Mouse (Mus musculus) gastrocnemius, postnatal 36 days (tissue): ENCODE data around the gene Ninj2. TPM values are rescaled to one million over a fixed set of nuclear protein-coding genes. Genes with fewer than 3 reads are reported as not detected.

ENCODE experiments used
- DNase-seq, 2 experiments: peaks; one replicate each; pipeline ENCODE4 v3.0.0; 2022
- intact Hi-C: fragments of 180-260 bp; cut with DNase I; formaldehyde crosslinking; loops from one replicate; pipeline ENCODE4 v1.15.1; 2025
- total RNA-seq, 2 experiments: library from RNA; stranded (reverse); gene quantifications; 2 replicates each; pipeline ENCODE4 v1.2.3; 2021

Ninj2 gene
- total RNA-seq, 2 experiments from 2014 or later = not detected

DNA sequence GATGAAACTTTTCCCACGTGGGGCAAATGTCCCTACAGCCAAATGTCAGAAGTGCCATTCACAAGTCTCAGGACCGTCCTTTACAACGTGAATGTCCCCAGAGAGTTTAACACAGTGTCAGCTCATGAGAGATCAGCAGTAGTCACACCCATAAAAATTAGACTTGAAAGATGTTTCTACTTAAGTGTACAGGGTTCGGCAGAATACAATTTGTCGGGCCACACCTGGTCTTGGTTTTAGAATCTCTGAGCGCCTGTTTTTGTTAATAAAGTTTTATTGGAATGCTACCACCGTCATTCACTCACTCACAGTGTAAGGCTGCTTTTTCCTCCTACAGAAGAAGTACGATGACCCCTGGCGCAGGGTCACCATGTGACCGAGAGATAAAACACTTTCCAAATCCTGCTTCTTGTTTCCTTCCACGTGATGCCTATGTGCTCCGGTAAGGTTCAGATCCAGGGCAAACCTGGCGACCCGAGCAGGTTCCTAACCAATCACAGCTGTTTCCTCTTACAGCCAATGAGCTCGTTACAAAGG lies 2.4 kb upstream of the Ninj2 start:
- DNase-seq = no peak
- intact Hi-C loops = no loop called here

DNA sequence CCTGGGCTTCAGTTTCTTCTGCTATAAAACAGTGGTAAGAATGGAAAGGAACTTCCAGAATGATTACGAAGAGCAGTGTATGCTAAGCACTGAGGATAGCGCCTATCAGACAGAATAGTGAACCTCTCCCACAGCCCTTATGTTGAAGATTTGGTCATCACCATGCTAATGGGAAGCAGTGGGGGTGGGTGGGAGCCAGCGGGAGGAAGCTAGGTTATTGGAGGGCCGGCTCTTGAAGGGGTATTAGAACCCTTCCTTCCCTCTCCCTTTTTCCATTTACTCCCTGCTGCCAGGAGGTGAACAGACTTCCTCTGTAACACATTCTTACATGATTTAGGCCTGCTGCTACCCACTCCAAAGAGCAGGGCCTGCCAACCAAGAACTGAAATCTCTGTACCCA lies 1.2 kb upstream of the Ninj2 start:
- intact Hi-C loops = no loop called here
- no peak for DNase-seq

DNA sequence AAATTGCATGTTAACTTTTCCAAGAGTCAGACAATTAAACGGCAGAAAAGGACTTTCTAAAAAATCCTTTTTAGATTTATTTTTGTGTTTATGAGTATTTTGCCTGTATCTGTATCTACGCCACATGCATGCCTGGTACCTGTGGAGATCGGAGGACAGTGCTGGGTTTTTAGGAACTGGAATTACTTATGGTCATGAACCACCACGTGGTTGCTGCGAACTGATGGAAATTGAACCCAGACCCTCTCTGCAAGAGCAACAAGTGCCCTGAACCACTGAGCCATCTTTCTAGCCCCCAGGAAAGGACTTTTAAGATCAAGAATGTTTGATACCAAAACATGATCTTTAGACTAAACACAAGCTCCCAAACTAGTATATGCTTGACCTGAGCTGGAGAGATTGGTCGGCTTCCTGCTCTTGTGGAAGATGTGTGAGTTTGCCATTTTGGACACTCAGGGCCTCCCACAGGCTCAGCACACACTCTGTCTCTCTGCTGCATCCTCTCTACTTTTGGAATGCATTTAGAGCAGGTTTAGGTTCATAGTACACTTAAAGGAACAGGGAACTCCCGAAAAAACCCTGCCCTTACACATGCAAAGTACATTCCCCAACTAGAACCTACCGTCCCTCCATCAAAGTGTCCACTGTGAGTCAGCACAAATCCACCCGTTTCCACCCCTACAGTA lies 1.1 kb downstream of the Ninj2 start:
- intact Hi-C loops = no loop called here
- DNase-seq = no peak

DNA sequence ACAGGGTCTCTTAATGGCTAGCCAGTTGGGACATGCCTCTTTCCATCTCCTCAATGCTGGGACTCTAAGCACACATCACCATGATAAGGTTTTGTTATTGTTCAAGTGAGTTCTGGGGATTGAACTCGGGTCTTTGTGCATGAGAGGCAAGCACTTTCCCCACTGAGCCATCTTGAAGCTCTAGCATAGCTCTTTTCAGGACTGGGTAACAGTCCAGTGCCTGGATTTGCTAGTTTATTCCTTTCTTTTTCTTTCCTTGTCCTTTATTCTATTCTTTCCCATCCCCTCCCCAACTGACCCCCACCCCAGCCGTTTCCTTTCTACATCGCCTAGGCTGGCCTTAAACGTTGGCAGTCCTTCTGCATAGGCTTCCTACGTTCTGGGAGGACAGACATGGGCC lies 1.9 kb downstream of the Ninj2 start:
- no peak for DNase-seq
- intact Hi-C loops = no loop called here

DNA sequence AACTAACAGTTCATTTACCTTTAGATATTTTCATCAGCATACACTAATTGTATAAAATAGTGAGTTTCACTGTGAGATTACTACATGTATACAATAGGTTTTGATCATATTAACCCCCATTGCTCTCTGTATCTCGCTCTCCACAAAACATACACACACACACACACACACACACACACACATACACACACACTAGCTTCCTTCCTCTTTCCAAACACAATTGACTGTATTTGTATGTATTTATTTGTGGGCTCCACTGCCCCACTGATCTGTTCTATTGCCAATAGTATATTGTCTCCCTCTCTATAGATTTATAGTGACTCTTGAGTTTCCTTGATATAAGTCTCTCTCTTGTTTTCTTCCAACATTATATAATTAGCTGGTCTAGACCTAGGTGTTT lies 2.4 kb downstream of the Ninj2 start:
- intact Hi-C loops = no loop called here
- DNase-seq = no peak

DNA sequence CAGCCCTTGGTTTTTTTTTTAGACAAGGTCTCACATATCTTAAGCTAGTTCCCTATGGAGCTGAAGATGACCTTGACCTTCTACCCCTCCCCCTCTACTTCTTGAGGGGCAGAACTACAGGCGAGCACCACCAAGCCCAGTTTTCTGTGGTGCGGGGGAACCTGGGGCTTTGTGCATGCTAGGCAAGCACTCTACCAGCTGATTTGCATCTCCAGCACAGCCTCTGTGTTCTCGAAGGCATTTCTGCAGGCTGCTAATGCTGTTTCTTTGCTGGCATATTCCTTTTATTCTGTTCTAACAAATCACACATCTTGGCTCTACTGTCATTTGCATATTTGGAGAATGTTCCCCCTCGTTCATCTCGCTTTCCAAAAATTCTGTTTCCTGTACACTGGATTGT lies 6.2 kb downstream of the Ninj2 start:
- DNase-seq = no peak
- intact Hi-C loops = no loop called here

DNA sequence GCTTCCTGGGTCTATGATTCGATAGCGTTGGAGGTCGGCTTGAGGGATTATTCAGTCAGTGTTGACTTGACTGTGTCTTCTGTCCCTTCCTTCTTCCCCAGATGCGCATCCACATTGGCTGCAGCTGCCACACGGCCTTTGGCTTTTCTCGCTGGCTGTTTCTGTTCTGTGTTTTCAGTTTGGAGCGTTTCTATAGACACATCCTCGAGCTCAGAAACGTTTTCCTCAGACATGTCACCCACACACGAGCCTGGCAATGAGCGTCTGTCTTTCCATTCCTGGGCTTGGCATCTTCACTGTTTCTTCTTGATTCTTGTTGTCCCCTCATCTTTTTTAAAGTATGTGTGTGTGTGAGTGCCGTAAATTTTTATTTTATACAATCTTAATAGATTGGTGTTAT lies 8.1 kb downstream of the Ninj2 start:
- intact Hi-C loops = no loop called here
- no peak for DNase-seq

DNA sequence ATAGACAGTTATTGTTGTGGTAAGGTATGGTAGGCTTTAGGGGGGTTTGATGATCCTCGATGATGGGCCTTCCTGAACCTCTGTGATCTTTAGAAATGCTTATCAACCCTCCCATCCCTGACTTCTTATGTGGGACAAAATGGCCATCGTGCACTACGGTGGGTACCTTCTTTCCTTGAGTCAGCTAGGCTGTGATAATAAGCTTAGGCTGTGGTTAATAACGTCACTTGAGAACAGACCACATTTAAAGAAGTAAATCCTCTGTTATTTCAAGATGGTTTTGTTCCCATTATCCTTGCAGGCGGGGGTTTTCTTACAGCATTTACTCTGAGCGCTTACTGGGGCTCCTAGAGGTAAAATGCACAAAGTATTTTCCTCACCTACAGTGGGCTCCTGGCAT lies 8.8 kb downstream of the Ninj2 start:
- no peak for DNase-seq
- intact Hi-C loops = no loop called here

DNA sequence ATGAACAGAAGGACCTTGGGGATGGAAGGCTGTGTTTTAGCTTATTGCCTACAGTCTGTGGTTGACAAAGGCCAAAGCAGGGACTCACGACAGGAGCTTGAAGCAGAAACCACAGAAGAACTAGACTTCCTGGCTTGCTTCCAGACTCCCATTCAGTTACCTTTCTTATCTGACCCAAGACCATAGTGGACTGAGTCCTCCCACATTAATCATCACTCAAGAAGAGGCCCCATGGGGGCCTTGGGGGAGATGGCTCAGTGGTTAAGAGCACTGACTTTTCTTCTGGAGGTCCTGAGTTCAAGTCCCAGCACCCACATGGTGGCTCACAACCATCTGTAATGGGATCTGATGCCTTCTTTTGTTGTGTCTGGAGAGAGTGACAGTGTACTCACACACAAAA lies 10.0 kb downstream of the Ninj2 start:
- DNase-seq = no peak
- intact Hi-C loops = no loop called here

DNA sequence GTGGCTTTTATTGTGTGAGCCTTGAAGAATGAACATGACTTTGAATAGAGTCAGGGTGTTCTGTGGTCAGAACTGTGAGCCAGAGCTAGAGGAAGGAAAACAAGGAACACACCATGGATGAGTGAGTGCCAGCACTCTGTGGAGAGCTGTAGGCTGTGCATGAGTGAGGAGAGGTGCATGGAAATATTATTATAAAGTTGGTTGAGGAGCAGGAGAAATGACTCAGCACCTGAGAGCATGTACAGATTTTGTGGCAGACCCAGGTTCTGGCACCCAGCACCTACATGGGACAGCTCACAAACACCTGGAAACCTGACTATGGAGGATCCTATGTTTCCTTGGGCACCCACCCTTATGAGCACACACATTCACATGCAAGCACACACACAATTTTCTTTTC lies 11.9 kb downstream of the Ninj2 start:
- intact Hi-C loops = no loop called here
- no peak for DNase-seq

DNA sequence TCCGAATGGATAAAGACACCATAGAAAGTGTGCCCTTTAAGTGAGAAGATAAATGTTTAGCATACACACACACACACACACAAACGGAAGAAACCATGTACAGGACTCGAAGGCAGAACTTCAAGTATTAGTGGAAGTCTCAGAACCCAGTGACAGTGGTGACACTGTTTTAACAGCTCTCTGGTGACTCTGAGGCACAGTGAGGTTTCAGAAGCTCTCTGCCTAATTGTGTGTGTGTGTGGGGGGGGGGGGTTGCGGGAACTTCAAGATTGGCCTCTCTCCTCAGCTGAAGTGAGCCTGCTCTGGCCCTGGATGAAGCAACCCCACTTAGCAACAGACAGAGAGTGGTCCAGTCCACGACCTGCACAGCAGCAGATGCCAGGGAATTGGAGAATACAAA lies 14.4 kb downstream of the Ninj2 start:
- intact Hi-C loops = no loop called here
- DNase-seq = no peak

DNA sequence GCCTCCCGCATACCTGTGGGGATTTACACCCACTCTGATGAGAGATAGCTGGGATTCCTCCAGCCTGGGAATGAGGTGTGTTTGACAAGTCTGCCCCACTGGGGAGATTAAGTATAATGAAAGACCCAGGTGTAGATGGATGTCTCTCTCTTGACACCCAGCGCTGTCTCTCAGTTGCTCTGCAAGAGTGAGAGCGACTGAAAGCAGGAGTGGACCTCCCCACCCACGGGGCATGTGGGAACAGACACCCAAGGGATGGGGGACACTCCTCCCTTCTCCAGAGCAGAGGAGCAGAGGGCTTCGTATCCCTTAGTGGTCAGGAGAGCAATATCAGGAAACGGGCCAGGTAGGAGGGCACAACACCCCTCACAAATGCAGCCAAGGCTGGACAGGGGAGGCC lies 14.9 kb downstream of the Ninj2 start:
- no peak for DNase-seq
- intact Hi-C loops = no loop called here

DNA sequence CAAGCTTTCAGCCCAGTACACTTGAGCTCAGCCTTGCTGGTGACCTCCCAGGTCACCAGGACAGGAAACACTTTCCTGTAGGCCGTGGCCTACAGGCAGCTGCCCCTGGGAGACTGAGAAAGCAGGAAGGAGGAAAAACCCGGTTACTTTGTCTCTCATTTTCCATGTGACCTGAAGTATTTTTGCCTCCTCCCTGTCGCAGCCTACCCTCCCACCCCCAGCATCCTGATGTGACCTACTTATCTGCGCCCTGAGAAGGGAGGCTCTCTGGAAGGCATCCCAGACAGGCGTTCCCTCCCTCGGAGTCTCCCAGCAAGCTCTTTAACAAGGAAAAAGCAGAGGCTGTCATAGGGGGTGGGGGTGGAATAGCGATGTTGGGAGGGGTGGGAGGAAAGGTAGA lies 16.0 kb downstream of the Ninj2 start:
- DNase-seq = peak; percentile 72 to 76
- intact Hi-C loops = no loop called here

DNA sequence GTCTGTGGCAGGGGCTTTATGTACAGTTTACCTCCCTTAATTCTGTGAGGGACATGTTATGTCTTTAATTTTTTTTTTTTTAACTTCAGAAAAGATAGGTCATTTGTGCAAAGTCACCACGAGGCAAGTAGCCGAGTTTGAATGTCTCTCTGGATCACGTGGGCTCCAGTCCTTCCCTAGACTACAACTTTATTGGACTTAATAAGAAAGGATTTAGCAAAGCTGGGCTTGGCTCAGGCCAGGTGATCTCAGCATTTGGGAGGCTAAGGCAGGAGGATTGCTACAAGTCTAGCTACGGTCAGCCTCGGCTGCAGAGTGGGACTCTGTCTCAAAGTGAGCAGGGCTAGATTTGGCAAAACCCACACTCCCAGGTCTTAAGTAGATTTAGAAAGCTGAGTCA lies 16.8 kb downstream of the Ninj2 start:
- no peak for DNase-seq
- intact Hi-C loops = loop anchor here (5.0 kb wide), 1 partner anchor 82 kb away; no protein-coding TSS in a partner anchor

DNA sequence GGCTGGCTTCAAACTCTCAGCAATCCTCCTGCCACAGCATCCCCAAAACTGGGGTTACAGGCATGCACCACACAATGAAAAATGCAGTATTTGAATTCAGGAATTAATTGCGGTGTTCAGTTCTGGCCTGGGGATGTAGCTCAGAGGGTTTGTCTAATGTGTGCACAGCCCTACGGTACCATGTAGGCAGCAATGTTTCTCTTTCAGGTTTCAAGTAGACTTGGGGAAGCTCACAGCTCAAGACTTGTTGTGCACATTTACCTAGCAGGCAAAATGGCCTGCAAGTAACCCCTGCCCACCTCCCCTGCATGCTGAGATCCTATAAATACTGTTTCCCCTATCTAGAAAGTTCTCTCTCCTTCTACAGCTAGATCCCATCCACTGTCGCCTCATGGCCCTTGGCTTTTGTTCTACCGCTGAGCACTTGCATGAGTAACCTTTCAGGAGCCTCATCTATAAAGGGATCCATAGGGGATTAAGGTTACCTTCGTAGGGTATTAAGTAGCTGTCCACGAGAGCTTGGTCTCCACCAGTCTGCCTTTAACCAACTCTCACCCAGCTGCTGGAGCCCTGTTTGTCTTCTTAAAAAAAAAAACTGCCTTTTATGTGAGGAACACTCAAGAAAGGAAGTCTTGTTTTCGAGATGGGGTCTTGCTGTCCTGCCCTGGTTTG lies 17.7 kb downstream of the Ninj2 start:
- no peak for DNase-seq
- intact Hi-C loops = loop anchor here (5.0 kb wide), 1 partner anchor 81 kb away; no protein-coding TSS in a partner anchor

DNA sequence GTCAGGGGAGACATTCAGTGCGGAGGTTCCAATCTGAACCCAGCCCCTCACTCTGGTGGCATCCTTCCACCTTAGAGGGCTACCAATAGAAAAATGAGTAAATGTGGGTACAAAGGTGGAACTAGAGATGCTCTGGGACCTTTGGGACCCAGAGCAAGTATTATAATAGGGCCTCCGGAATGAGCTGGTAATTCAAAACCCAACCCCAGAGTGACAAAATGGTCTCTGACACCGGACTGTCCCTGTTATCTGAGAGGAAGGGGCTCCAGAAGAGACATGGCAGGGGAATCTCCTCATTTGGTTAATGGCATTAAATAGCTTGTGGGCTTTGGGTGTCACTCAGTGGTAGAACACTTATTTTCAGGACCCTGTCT lies 18.2 kb downstream of the Ninj2 start:
- intact Hi-C loops = loop anchor here (5.0 kb wide), 1 partner anchor 81 kb away; no protein-coding TSS in a partner anchor
- no peak for DNase-seq

DNA sequence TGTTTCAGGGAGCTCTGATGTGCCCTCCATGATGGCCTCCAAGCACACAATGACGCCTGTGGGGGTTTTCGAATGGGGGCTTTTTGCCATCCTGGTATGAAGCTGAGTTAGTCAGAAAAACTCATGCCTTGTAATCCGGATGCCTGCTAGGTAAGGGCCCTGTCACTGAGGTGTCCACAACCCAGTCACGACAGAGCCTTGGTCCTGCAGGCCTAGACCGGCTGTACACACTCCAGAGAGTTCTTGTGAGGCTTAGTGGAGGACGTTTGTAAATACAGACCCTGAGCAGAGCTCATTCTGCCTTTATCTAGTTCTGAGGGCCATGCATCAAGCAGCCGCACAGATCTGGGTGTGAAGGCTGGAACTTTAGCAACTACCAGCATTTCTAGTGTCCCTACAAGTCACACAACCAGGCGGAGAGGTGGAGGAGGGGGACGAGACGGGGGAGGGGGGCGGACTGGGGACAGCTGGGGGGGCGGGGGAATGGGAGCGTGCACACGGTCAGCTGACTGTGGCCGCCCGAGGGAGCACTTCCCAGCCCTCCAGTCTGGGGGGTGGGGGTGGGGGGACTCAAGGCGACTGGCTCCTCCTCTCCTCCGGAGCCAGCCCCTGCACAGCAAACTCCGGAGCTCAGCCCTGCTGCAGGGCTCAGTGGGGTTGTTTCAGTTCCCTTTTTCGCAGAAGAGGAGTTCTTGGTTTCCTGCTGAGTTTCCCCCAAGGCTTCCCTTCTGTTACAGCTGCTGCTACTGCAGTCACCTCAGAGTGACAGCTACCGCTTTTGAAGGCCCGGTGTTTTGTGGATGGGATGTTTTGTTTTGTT lies 19.0 kb downstream of the Ninj2 start:
- intact Hi-C loops = loop anchor here (2.0 to 5.0 kb wide), 2 partner anchors 73 to 80 kb away; partner anchors contain the start of gene Wnk1
- peak; percentile 55 to 72 for DNase-seq

DNA sequence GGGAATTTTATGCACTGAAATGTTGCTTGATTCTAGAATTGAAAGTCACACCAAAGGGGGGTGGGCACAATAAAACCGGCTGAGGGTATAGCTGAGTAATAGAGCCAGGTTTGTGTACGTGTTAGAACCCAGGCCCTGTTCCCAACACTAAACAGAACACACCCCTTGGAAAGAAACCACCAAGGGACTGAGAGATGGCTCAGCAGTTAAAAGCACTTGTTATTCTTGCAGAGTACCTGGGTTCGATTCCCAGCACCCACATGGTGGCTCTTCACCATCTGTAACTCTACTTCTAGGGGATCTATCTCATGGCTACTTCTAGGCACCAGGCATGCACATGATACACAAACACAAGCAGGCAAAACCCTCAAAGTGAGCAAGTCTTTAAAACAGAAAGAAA lies 20.7 kb downstream of the Ninj2 start:
- no peak for DNase-seq
- intact Hi-C loops = loop anchor here (2.0 to 5.0 kb wide), 2 partner anchors 75 to 78 kb away; partner anchors contain the start of gene Wnk1

DNA sequence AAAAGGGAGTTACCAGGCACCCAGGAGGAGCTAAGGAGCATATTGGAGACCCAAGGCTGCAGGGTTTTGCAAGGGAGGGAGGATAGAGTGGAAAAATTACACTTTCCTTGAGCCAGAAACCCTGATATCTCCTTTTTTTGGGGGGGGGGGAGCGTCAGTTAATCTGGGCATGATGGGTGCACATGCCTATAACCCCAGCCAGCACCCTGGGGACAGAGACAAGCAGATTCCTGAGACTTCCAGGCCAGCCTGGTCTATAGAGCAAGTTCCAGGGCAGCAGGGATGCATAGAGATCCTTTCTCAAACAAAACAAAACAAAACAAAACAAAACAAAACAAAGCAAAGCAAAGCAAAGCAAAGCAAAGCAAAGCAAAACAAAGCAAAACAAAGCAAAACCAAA lies 21.1 kb downstream of the Ninj2 start:
- intact Hi-C loops = loop anchor here (5.0 kb wide), 1 partner anchor 78 kb away; no protein-coding TSS in a partner anchor
- DNase-seq = no peak

DNA sequence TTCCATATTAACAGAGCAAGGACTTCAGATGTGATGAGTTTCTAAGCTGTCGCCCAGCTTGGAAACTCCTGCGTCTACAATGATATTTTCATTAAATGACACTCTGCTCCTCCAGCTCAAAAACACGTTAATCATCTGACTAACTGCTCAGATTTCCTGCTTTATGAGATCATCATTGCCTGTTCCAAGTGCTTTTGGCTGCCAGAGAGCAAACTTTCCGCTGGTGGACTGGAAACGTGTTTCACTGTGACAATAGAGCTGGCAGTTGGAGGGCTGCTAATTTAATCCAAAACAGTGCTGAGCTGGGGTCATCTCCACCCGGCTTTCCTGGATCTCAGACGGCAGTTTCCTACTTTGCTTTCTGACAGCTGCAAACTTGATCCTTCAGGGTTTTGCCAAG lies 21.5 kb downstream of the Ninj2 start:
- intact Hi-C loops = loop anchor here (5.0 kb wide), 2 partner anchors 63 to 78 kb away; no protein-coding TSS in a partner anchor

DNA sequence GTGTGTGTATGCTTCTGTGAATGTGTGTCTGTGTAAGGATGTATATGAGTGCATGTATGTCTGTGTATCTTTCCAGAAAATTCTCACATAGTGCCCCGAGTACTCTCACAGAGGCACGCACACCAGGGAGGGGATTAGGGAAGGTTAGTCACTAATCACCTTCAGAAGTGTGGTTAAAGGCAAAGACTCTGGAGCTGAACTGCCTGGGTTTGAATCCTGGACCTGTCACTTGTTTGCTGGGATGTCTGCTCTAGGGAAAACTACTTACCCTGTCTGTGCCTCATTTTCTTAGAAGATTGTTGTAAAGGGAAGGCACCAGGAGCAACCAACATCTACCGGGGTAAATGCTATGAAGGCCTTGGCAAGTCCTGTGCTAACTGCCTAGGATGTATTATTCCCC lies 22.3 kb downstream of the Ninj2 start:
- DNase-seq = no peak
- intact Hi-C loops = loop anchor here (5.0 kb wide), 1 partner anchor 62 kb away; no protein-coding TSS in a partner anchor

More for the DNA sequence above, 21.5 kb downstream of the Ninj2 start:
- DNase-seq = peak; percentile 64 to 81
